Mouse (Mus musculus): ENCODE results near the gene 4930505A04Rik.

DNA sequence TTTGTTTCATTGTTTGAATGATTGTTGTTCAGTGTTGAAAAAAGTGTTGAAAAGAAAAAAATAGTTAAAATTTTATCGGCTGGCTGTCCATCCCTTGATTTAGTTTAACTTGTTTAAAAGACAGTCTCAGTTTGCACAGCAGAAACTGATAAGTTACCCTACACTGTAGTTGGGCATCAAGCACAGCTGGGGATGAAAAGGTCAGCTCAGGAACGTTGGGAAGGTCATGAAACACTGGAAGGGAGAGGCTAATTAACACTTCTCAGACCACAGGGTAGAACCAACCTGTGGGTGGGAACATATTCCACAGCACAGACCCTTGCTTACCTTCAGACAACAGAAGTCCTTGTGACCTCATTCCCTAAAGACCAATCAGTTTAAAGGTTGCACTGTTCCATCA, 25.5 kb upstream of the 4930505A04Rik start:
- no peak for TF ChIP-seq CTCF (IDR thresholded peaks at IDR 0.05; ENCODE audit: low read depth)
- no peak for TF ChIP-seq EP300 (IDR thresholded peaks at IDR 0.05; ENCODE audit: low read depth)

Measured in liver, embryonic 14.5 days (tissue).